ENCODE assay signal across 8 mouse cellular contexts in genomic region chr7:128671952-128672351, GRCm38 (mm10).
DNase-seq lines count a peak whose midpoint lies in the region; ATAC-seq and TF ChIP-seq lines count a peak whose summit lies in the region.

No protein-coding gene starts in this region.

- H3K27ac ChIP-seq in heart, embryonic 16.5 days (ENCODE audit: low read length), result no peak overlapping the region
- H3K27ac ChIP-seq in limb, embryonic 14.5 days (replicated peaks; ENCODE audit: low read depth, low read length), result no peak overlapping the region

- ATAC-seq in heart, embryonic 16.5 days (replicated peaks; ENCODE audit: extremely low read depth, insufficient read depth, low FRiP score), result no peak
- no peak for ATAC-seq in limb, embryonic 14.5 days (ENCODE audit: low FRiP score, low read depth)

- peak overlapping the region; percentile 61 for H3K4me2 ChIP-seq in heart, embryonic 16.5 days (ENCODE audit: low read depth, low read length)
- H3K4me2 ChIP-seq in limb, embryonic 14.5 days (replicated peaks; ENCODE audit: low read depth, low read length, severe bottlenecking), result peak overlapping the region; percentile 26; the same call in 1 of the 2 replicates

- H3K4me1 ChIP-seq in heart, embryonic 16.5 days (ENCODE audit: control insufficient read depth, insufficient read depth, low read length), result peaks cover 8% of the 10 kb centered on the region
- peaks cover 3% of the 10 kb centered on the region for H3K4me1 ChIP-seq in limb, embryonic 14.5 days (ENCODE audit: control insufficient read depth, insufficient read depth, low read length)

- H3K4me3 ChIP-seq in heart, embryonic 16.5 days (ENCODE audit: low read length), result peak overlapping the region; percentile 31; the same call in 1 of the 2 replicates
- no peak overlapping the region for H3K4me3 ChIP-seq in limb, embryonic 14.5 days (replicated peaks; ENCODE audit: low read length)

- no peaks in the 10 kb centered on the region for H3K27me3 ChIP-seq in heart, embryonic 16.5 days (ENCODE audit: control insufficient read depth, insufficient read depth, low read length)
- no peaks in the 10 kb centered on the region for H3K27me3 ChIP-seq in limb, embryonic 14.5 days (ENCODE audit: control insufficient read depth, insufficient read depth, low read length)

- 0 out of 2 replicates have a peak, but pooled peaks cover 4% of the 10 kb centered on the region for H3K9me3 ChIP-seq in heart, embryonic 16.5 days (replicated peaks; ENCODE audit: control insufficient read depth, low read length)
- H3K9me3 ChIP-seq in limb, embryonic 14.5 days (ENCODE audit: control insufficient read depth, low read length), result no peaks in the 10 kb centered on the region

- peak; percentile 9 for DNase-seq in CD4-positive helper T cell, adult 2 months (ENCODE audit: low read depth, low spot score)
- DNase-seq in Muller cell, postnatal 12 days (ENCODE audit: inconsistent ontology term), result peak; percentile 93
- DNase-seq in embryo, embryonic 11 days, result peak; percentile 56
- no peak for DNase-seq in limb, embryonic 14.5 days (ENCODE audit: low spot score)
- peak; percentile 77 to 81 for DNase-seq in right cerebral cortex, adult 2 months (ENCODE audit: low spot score in 2 of 2)
- no peak for DNase-seq in lung, postnatal 36 days
- no peak for DNase-seq in urinary bladder, postnatal 36 days (ENCODE audit: low spot score in 2 of 2)

- no peak overlapping the region for H3K9ac ChIP-seq in heart, embryonic 16.5 days (ENCODE audit: low read length)
- H3K9ac ChIP-seq in limb, embryonic 14.5 days (ENCODE audit: low read depth, low read length, severe bottlenecking), result 0 out of 2 replicates have a peak overlapping the region, but pooled peaks have one; percentile 21

- no peak for TF ChIP-seq POLR2A in limb, embryonic 14.5 days (IDR thresholded peaks at IDR 0.05; ENCODE audit: borderline replicate concordance, extremely low read depth, insufficient read depth, insufficient read length)

- WGBS in heart, embryonic 16.5 days, result 24% methylated on average over 8 of the region's 8 CpGs
- WGBS in limb, embryonic 14.5 days, result 17% methylated on average over 8 of the region's 8 CpGs

- 0 out of 2 replicates have a peak, but pooled peaks cover 5% of the 10 kb centered on the region for H3K36me3 ChIP-seq in heart, embryonic 16.5 days (ENCODE audit: control insufficient read depth, insufficient read depth)
- H3K36me3 ChIP-seq in limb, embryonic 14.5 days (ENCODE audit: control insufficient read depth, insufficient read depth, low read length), result peaks cover 22% of the 10 kb centered on the region

Comparison
In these comparisons a context has a peak if more than half of its experiments do, and no peak if none do; other contexts are left out.
1. DNase-seq: peak in CD4-positive helper T cell, adult 2 months (single experiment), Muller cell, postnatal 12 days (single experiment), embryo, embryonic 11 days (single experiment) and right cerebral cortex, adult 2 months (2 of 2); none in limb, embryonic 14.5 days (single experiment), lung, postnatal 36 days (single experiment) and urinary bladder, postnatal 36 days (0 of 2).